Comparison of ENCODE assay signal across 8 mouse cellular contexts in the genomic region with DNA sequence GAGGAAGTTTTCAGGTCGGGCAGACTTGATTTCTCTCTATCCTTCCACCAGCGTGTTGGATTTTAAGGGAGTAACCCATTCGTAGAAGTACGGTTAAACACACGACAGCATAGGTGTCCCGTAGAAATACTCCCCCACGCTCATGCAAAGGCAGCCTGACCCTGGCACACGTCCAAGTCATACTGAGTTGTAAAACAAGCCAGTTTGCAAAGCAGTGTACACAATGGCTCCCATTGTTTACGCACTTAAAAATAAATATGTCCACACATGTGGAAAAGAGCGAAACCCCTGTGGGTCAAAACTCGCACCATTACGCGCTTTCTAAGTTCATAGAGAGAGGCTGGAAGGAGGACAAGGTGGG. TPM values are rescaled to one million over a fixed set of nuclear protein-coding genes. Genes with fewer than 3 reads are reported as not detected.
DNase-seq lines count a peak whose midpoint lies in the region; ATAC-seq and TF ChIP-seq lines count a peak whose summit lies in the region.

No protein-coding gene starts in this region.

- H3K4me1 ChIP-seq in hindbrain, embryonic 14.5 days (replicated peaks; ENCODE audit: control insufficient read depth, insufficient read depth, low read length) = no peaks in the 10 kb centered on the region
- peaks cover 8% of the 10 kb centered on the region for H3K4me1 ChIP-seq in hindbrain, embryonic 12.5 days
- H3K4me1 ChIP-seq in kidney, embryonic 14.5 days (ENCODE audit: control insufficient read depth, insufficient read depth, low read length) = peaks cover 23% of the 10 kb centered on the region; the same call in 1 of the 2 replicates
- H3K4me1 ChIP-seq in lung, embryonic 15.5 days = peaks cover 23% of the 10 kb centered on the region

- H3K4me2 ChIP-seq in hindbrain, embryonic 14.5 days (replicated peaks) = peak overlapping the region; percentile 15
- H3K4me2 ChIP-seq in hindbrain, embryonic 12.5 days (replicated peaks) = no peak overlapping the region; the same call in 1 of the 2 replicates
- peak overlapping the region; percentile 6; the same call in 1 of the 2 replicates for H3K4me2 ChIP-seq in kidney, embryonic 14.5 days (replicated peaks; ENCODE audit: low read depth, low read length)
- peak overlapping the region; percentile 41 for H3K4me2 ChIP-seq in lung, embryonic 15.5 days

- no peaks in the 10 kb centered on the region for H3K9me3 ChIP-seq in hindbrain, embryonic 14.5 days (ENCODE audit: control insufficient read depth, low read length)
- H3K9me3 ChIP-seq in hindbrain, embryonic 12.5 days (replicated peaks) = no peaks in the 10 kb centered on the region
- no peaks in the 10 kb centered on the region for H3K9me3 ChIP-seq in kidney, embryonic 14.5 days (ENCODE audit: control insufficient read depth, low read length)
- no peaks in the 10 kb centered on the region for H3K9me3 ChIP-seq in lung, embryonic 15.5 days

- no peak overlapping the region for H3K9ac ChIP-seq in hindbrain, embryonic 14.5 days
- H3K9ac ChIP-seq in hindbrain, embryonic 12.5 days = no peak overlapping the region
- no peak overlapping the region for H3K9ac ChIP-seq in kidney, embryonic 14.5 days (ENCODE audit: low read depth, low read length)
- H3K9ac ChIP-seq in lung, embryonic 15.5 days = peak overlapping the region; percentile 2; the same call in 1 of the 2 replicates

- no peaks in the 10 kb centered on the region for H3K36me3 ChIP-seq in hindbrain, embryonic 14.5 days (replicated peaks; ENCODE audit: control insufficient read depth, insufficient read depth)
- no peaks in the 10 kb centered on the region for H3K36me3 ChIP-seq in hindbrain, embryonic 12.5 days
- H3K36me3 ChIP-seq in kidney, embryonic 14.5 days (ENCODE audit: control insufficient read depth, insufficient read depth, low read length) = no peaks in the 10 kb centered on the region
- no peaks in the 10 kb centered on the region for H3K36me3 ChIP-seq in lung, embryonic 15.5 days

- no peak for TF ChIP-seq POLR2A in brain, embryonic 14.5 days (IDR thresholded peaks at IDR 0.05; ENCODE audit: borderline replicate concordance, extremely low read depth, insufficient read depth, insufficient read length, poor library complexity, severe bottlenecking)

- DNase-seq in hindbrain, embryonic 14.5 days (ENCODE audit: low spot score) = no peak
- DNase-seq in brain, embryonic 14.5 days (ENCODE audit: low read depth) = peak; percentile 32
- DNase-seq in layer of hippocampus, adult 9-10 months (ENCODE audit: low spot score) = no peak
- no peak for DNase-seq in spleen, postnatal 10 days (ENCODE audit: low spot score in 2 of 2)
- DNase-seq in embryo, embryonic 11 days = no peak

- no peak overlapping the region for H3K4me3 ChIP-seq in hindbrain, embryonic 14.5 days (replicated peaks; ENCODE audit: low read length)
- no peak overlapping the region for H3K4me3 ChIP-seq in hindbrain, embryonic 12.5 days
- no peak overlapping the region for H3K4me3 ChIP-seq in kidney, embryonic 14.5 days (ENCODE audit: low read length)
- H3K4me3 ChIP-seq in lung, embryonic 15.5 days = 0 out of 2 replicates have a peak overlapping the region, but pooled peaks have one; percentile 5

- H3K27ac ChIP-seq in hindbrain, embryonic 14.5 days = 0 out of 2 replicates have a peak overlapping the region, but pooled peaks have one; percentile 12
- H3K27ac ChIP-seq in hindbrain, embryonic 12.5 days = no peak overlapping the region
- H3K27ac ChIP-seq in kidney, embryonic 14.5 days (ENCODE audit: low read depth, low read length) = peak overlapping the region; percentile 69; the same call in 1 of the 2 replicates
- H3K27ac ChIP-seq in lung, embryonic 15.5 days = peak overlapping the region; percentile 48; the same call in 1 of the 2 replicates

- no peaks in the 10 kb centered on the region for H3K27me3 ChIP-seq in hindbrain, embryonic 14.5 days (ENCODE audit: control insufficient read depth, insufficient read depth, low read length)
- 0 out of 2 replicates have a peak, but pooled peaks cover 4% of the 10 kb centered on the region for H3K27me3 ChIP-seq in hindbrain, embryonic 12.5 days
- H3K27me3 ChIP-seq in kidney, embryonic 14.5 days (ENCODE audit: control insufficient read depth, insufficient read depth, low read length) = no peaks in the 10 kb centered on the region
- H3K27me3 ChIP-seq in lung, embryonic 15.5 days = no peaks in the 10 kb centered on the region

- ATAC-seq in hindbrain, embryonic 14.5 days (ENCODE audit: low FRiP score) = no peak
- ATAC-seq in hindbrain, embryonic 12.5 days (ENCODE audit: low FRiP score) = no peak
- no peak for ATAC-seq in kidney, embryonic 14.5 days (ENCODE audit: low FRiP score, low TSS enrichment)
- ATAC-seq in lung, embryonic 15.5 days (ENCODE audit: borderline replicate concordance, extremely low read depth, low FRiP score, low TSS enrichment) = no peak

- 49% methylated on average over 13 of the region's 13 CpGs for WGBS in hindbrain, embryonic 14.5 days
- WGBS in hindbrain, embryonic 12.5 days = 61% methylated on average over 13 of the region's 13 CpGs
- 32% methylated on average over 13 of the region's 13 CpGs for WGBS in kidney, embryonic 14.5 days
- WGBS in lung, embryonic 15.5 days = 16% methylated on average over 13 of the region's 13 CpGs

- TF ChIP-seq CTCF in brain, embryonic 14.5 days (IDR thresholded peaks at IDR 0.05; ENCODE audit: borderline replicate concordance, extremely low read depth, insufficient read depth, insufficient read length) = no peak

RNA-seq across cellular contexts. Expression of a gene that starts 24.3 kb away (rescaled TPM):
- 383 and 392 TPM in 2 replicates for polyA plus RNA-seq in hindbrain, embryonic 14.5 days (2014; fragmentation: Nextera tagmentation; extraction: Ambion mirVana)
- polyA plus RNA-seq in hindbrain, embryonic 12.5 days (2016; fragmentation: Nextera tagmentation; extraction: Ambion mirVana) = 336 and 340 TPM in 2 replicates
- polyA plus RNA-seq in brain, embryonic 14.5 days (2012; rRNA removed) = 268 and 286 TPM in 2 replicates
- polyA plus RNA-seq in kidney, embryonic 14.5 days (2014; fragmentation: Nextera tagmentation; extraction: Ambion mirVana) = 398 and 419 TPM in 2 replicates
- 423 and 449 TPM in 2 replicates for polyA plus RNA-seq in lung, embryonic 15.5 days (2015; fragmentation: Nextera tagmentation; extraction: Ambion mirVana)

RNA-seq across cellular contexts. Expression of a gene that starts 24.4 kb away (rescaled TPM):
- 0.20 and 0.25 TPM in 2 replicates for polyA plus RNA-seq in hindbrain, embryonic 14.5 days (2014; fragmentation: Nextera tagmentation; extraction: Ambion mirVana)
- polyA plus RNA-seq in hindbrain, embryonic 12.5 days (2016; fragmentation: Nextera tagmentation; extraction: Ambion mirVana) = 0.30 and 0.31 TPM in 2 replicates
- 0.25 and 0.35 TPM in 2 replicates for polyA plus RNA-seq in brain, embryonic 14.5 days (2012; rRNA removed)
- 0.13 and 0.39 TPM in 2 replicates for polyA plus RNA-seq in kidney, embryonic 14.5 days (2014; fragmentation: Nextera tagmentation; extraction: Ambion mirVana)
- polyA plus RNA-seq in lung, embryonic 15.5 days (2015; fragmentation: Nextera tagmentation; extraction: Ambion mirVana) = 0.26 and 0.29 TPM in 2 replicates

RNA-seq across cellular contexts. Expression of a gene that starts 36.2 kb away (rescaled TPM):
- polyA plus RNA-seq in hindbrain, embryonic 14.5 days (2014; fragmentation: Nextera tagmentation; extraction: Ambion mirVana) = 36.3 and 39.6 TPM in 2 replicates
- 29.9 and 31.2 TPM in 2 replicates for polyA plus RNA-seq in hindbrain, embryonic 12.5 days (2016; fragmentation: Nextera tagmentation; extraction: Ambion mirVana)
- 18.5 and 22.7 TPM in 2 replicates for polyA plus RNA-seq in brain, embryonic 14.5 days (2012; rRNA removed)
- polyA plus RNA-seq in kidney, embryonic 14.5 days (2014; fragmentation: Nextera tagmentation; extraction: Ambion mirVana) = 22.0 and 34.3 TPM in 2 replicates
- polyA plus RNA-seq in lung, embryonic 15.5 days (2015; fragmentation: Nextera tagmentation; extraction: Ambion mirVana) = 41.7 and 42.7 TPM in 2 replicates
